Mouse (Mus musculus) megakaryocyte-erythroid progenitor cell, adult 5-6 weeks (primary cell): ENCODE data around the gene Nmnat1. TPM values are rescaled to one million over a fixed set of nuclear protein-coding genes. Genes with fewer than 3 reads are reported as not detected.
"Not testable (repeated sequence)": the region's sequence is repeated elsewhere in the genome, so short reads cannot be mapped to it uniquely, and the experiment has no call there.

ENCODE experiments used
- ATAC-seq: replicated peaks from 2 replicates; pipeline ENCODE4 v1.8.0; 2016; ENCODE audit warnings: mild to moderate bottlenecking, inconsistent platforms; ENCODE audit not compliant: severe bottlenecking, poor library complexity, low FRiP score, low TSS enrichment
- total RNA-seq, 2 experiments: library from RNA; stranded (forward) in 1 of 2; stranded (reverse) in 1 of 2; fragments of 200-1000, 215-1000 nt in 1 of 2; fragments of >200 nt in 1 of 2; fragmentation: Nextera tagmentation in 1 of 2; gene quantifications; 2 replicates each; pipeline ENCODE4 v1.2.3; 2014 to 2017

Nmnat1 gene
- total RNA-seq, 2 experiments from 2014 or later: 2.2 to 13.3 TPM

- no peak for ATAC-seq
Observed at GRCm38 (mm10) chr4:149496612-149497011, 11.6 kb upstream of the Nmnat1 start.

GRCm38 (mm10) chr4:149491151-149491550 is 6.1 kb upstream of the Nmnat1 start:
- ATAC-seq: 0 out of 2 replicates have a peak, but pooled peaks have one; percentile 34

- ATAC-seq: no peak
Observed at GRCm38 (mm10) chr4:149489415-149490240, 4.6 kb upstream of the Nmnat1 start.

GRCm38 (mm10) chr4:149487729-149488128 is 2.7 kb upstream of the Nmnat1 start:
- no peak for ATAC-seq

GRCm38 (mm10) chr4:149485825-149486206 is 814 bp upstream of the Nmnat1 start:
- peak; percentile 69 for ATAC-seq

GRCm38 (mm10) chr4:149484566-149484965 is 436 bp downstream of the Nmnat1 start:
- no peak for ATAC-seq

GRCm38 (mm10) chr4:149477078-149477477 is 7.9 kb downstream of the Nmnat1 start, which contains the start of gene Tmem274:
Tmem274 (plus strand) TSS chr4:149477378.
- no peak for ATAC-seq

- no peak for ATAC-seq
Observed at GRCm38 (mm10) chr4:149475096-149475495, 9.9 kb downstream of the Nmnat1 start.

GRCm38 (mm10) chr4:149469557-149469956 is 15.4 kb downstream of the Nmnat1 start:
- ATAC-seq: no peak

- no peak for ATAC-seq
Observed at GRCm38 (mm10) chr4:149463435-149463950, 21.5 kb downstream of the Nmnat1 start.

- no peak for ATAC-seq
Observed at GRCm38 (mm10) chr4:149462305-149462971, 22.6 kb downstream of the Nmnat1 start.

- ATAC-seq: no peak
Observed at GRCm38 (mm10) chr4:149461579-149462304, 23.3 kb downstream of the Nmnat1 start.

- not testable (repeated sequence) for ATAC-seq
Observed at GRCm38 (mm10) chr4:149460475-149460874, 24.5 kb downstream of the Nmnat1 start.

- ATAC-seq: no peak
Observed at GRCm38 (mm10) chr4:149459425-149459824, 25.6 kb downstream of the Nmnat1 start.

- no peak for ATAC-seq
Observed at GRCm38 (mm10) chr4:149458526-149458925, 26.5 kb downstream of the Nmnat1 start.

GRCm38 (mm10) chr4:149457831-149458430 is 27.1 kb downstream of the Nmnat1 start:
- ATAC-seq: no peak

- ATAC-seq: peak; percentile 77
Observed at GRCm38 (mm10) chr4:149457163-149457562, 27.8 kb downstream of the Nmnat1 start.

- ATAC-seq: no peak
Observed at GRCm38 (mm10) chr4:149454879-149455278, 30.1 kb downstream of the Nmnat1 start, which contains the start of gene Rbp7. Rbp7 (minus strand) TSS chr4:149454978.

- ATAC-seq: no peak
Observed at GRCm38 (mm10) chr4:149454263-149454662, 30.7 kb downstream of the Nmnat1 start.
